Mouse (Mus musculus) liver, adult 2 months (tissue): ENCODE results near the gene Hoxc6. TPM values are rescaled to one million over a fixed set of nuclear protein-coding genes. Genes with fewer than 3 reads are reported as not detected.

Experiments used
- DNase-seq: peaks from one replicate; pipeline ENCODE4 v3.0.0-alpha.2; 2011; ENCODE audit warnings: low read depth, low spot score; ENCODE audit errors: extremely low read depth
- H3K27ac ChIP-seq: fragments of 200-500 bp; replicated peaks from 2 replicates; pipeline ENCODE4 v1.5.1; 2012; ENCODE audit warnings: low read depth, mild to moderate bottlenecking, control low read depth, inconsistent platforms, low read length; ENCODE audit not compliant: insufficient read depth
- H3K27me3 ChIP-seq: fragments of 200-500 bp; 2 replicates; pipeline ENCODE4 v1.6.1; 2012; ENCODE audit warnings: mild to moderate bottlenecking, moderate library complexity, low read length, inconsistent platforms; ENCODE audit not compliant: control insufficient read depth, insufficient read depth
- H3K36me3 ChIP-seq: fragments of 200-500 bp; 2 replicates; pipeline ENCODE4 v1.6.1; 2012; ENCODE audit warnings: low read length, inconsistent platforms; ENCODE audit not compliant: control insufficient read depth, insufficient read depth
- H3K4me1 ChIP-seq: fragments of 200-500 bp; 2 replicates; pipeline ENCODE4 v1.6.1; 2011; ENCODE audit warnings: low read length; ENCODE audit not compliant: control insufficient read depth, insufficient read depth
- H3K4me3 ChIP-seq: fragments of 200-500 bp; 2 replicates; pipeline ENCODE4 v1.5.1; 2011; ENCODE audit warnings: low read depth, mild to moderate bottlenecking, control low read depth, low read length, moderate library complexity; ENCODE audit not compliant: insufficient read depth
- H3K79me2 ChIP-seq: fragments of 200-500 bp; 2 replicates; pipeline ENCODE4 v1.6.1; 2012; ENCODE audit warnings: inconsistent platforms, mild to moderate bottlenecking, low read length, moderate library complexity; ENCODE audit not compliant: control insufficient read depth, insufficient read depth
- H3K9ac ChIP-seq: fragments of 200-500 bp; 2 replicates; pipeline ENCODE4 v1.6.1; 2012; ENCODE audit warnings: low read depth, mild to moderate bottlenecking, control low read depth, inconsistent platforms, low read length
- CTCF ChIP-seq: fragments of 200-500 bp; IDR thresholded peaks from 2 replicates; pipeline ENCODE4 v1.5.1; 2011; ENCODE audit warnings: low read depth, low read length, control low read depth
- POLR2A ChIP-seq: fragments of 200-500 bp; IDR thresholded peaks from 2 replicates; pipeline ENCODE4 v1.6.1; 2011; ENCODE audit warnings: low read length, control low read depth; ENCODE audit not compliant: insufficient read depth; ENCODE audit errors: extremely low read depth
- WGBS: fragments of 180-500 bp; shearing (Covaris S2); methylation state at CpG from one replicate; pipeline ENCODE4 v1.1.7; 2018; 5-methylcytosine and 5-hydroxymethylcytosine counted together
- polyA plus RNA-seq: library from polyadenylated mRNA; depleted of rRNA; stranded (reverse); fragments of >200 nt; gene quantifications from 2 replicates; pipeline ENCODE4 v1.2.3, GENCODE M21; 2012
- total RNA-seq: library from RNA; depleted of rRNA; stranded (reverse); fragments of >200 nt; gene quantifications from 2 replicates; pipeline ENCODE4 v1.2.3, GENCODE M21; 2014

Gene Hoxc6
- total and polyA plus RNA-seq, 2 experiments, result not detected

DNA sequence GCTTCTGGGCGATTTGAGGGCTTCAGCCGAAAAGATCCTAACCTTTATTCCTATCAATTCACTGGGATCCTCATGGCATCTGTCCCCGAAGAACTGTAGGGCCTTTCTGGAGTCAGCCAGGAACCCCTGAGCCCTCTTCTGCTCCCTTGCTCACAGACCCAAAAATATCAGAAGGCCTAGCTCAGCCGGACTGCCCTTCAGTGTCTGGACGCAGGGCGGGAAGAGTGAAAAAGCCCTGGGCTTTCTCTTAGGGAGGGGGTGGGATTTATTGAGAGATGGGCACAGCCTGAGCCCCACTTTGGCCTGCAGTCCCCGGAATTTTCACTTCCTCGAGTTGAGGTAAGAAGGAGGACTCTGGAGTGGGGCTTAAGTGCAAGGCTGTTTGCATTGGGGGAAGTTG is 34.8 kb upstream of the Hoxc6 start:
- no peak overlapping the region for H3K27ac ChIP-seq
- TF ChIP-seq CTCF, result no peak
- TF ChIP-seq POLR2A, result no peak
- H3K27me3 ChIP-seq, result peaks cover 38% of the 10 kb centered on the region
- no peaks in the 10 kb centered on the region for H3K4me1 ChIP-seq
- no peak overlapping the region for H3K9ac ChIP-seq
- DNase-seq, result no peak
- 7% methylated on average over 8 of the region's 8 CpGs for WGBS
- H3K79me2 ChIP-seq, result no peaks in the 10 kb centered on the region
- no peaks in the 10 kb centered on the region for H3K36me3 ChIP-seq
- H3K4me3 ChIP-seq, result no peak overlapping the region

DNA sequence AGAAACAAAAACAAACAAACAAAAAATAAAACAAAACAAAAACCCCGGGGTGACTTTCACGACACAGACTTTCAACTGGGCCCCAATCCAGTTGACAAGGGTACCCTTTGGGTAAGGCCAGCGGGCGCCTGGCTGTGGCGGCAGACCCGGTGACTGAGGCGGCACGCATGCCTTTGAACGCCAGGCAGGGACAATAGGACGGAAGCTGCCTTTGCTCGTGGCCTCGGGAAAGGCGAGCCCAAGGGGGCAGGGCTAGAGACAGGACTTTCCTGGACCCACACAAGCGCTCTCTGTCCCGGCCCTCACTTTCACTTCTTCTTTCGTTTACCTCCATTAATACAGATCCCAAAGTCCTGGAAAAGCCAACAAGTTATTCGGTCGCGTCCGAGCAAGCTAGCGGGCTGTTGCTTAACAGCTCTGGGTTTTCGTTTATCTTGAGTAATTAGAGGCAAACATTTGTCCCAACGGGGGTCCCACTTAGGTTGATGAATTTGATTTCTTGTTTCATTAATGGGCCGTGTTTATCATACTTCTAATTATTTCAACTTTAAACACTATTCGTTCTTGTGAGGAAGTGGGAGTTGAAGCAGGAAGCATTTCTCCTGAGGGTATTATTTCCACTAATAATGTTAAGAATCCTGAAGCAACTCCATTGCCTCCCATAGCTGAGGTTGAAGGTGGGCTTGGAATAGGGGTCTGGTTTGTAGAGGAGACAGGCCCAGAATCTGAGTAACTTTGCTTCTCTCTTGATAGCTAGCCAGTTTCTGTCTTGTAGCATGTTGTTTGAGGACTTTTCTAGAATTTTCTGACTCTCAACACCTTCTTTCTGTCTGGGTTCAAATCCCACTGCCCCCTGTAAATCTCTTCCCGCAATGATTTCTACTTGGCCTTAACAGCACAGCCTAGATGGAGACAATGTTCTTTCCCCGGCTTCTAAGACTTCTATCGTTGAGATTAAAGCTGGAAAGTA is 34.1 kb upstream of the Hoxc6 start:
- no peak for TF ChIP-seq POLR2A
- no peak for TF ChIP-seq CTCF
- no peaks in the 10 kb centered on the region for H3K4me1 ChIP-seq
- H3K27ac ChIP-seq, result no peak overlapping the region
- H3K4me3 ChIP-seq, result no peak overlapping the region; the same call in 1 of the 2 replicates
- peak; percentile 24 for DNase-seq
- WGBS, result 2% methylated on average over 28 of the region's 28 CpGs
- no peaks in the 10 kb centered on the region for H3K36me3 ChIP-seq
- H3K9ac ChIP-seq, result no peak overlapping the region
- H3K27me3 ChIP-seq, result peaks cover 38% of the 10 kb centered on the region
- no peaks in the 10 kb centered on the region for H3K79me2 ChIP-seq

GRCm38 (mm10) chr15:102965003-102965891 is 32.8 kb upstream of the Hoxc6 start:
- Histone ChIP-seq H3K4me1 (no peaks in the 10 kb centered on the region), H3K79me2 (no peaks in the 10 kb centered on the region), H3K27me3 (peaks cover 33% of the 10 kb centered on the region), H3K4me3 (no peak overlapping the region), H3K36me3 (no peaks in the 10 kb centered on the region), H3K27ac (no peak overlapping the region), H3K9ac (no peak overlapping the region)
- DNase-seq, result no peak
- 10% methylated on average over 26 of the region's 26 CpGs for WGBS
- TF ChIP-seq CTCF (no peak), POLR2A (no peak)

- H3K36me3 ChIP-seq, result no peaks in the 10 kb centered on the region
- H3K9ac ChIP-seq, result no peak overlapping the region
- H3K4me1 ChIP-seq, result no peaks in the 10 kb centered on the region
- DNase-seq, result peak; percentile 7
- TF ChIP-seq CTCF, result peak; percentile 67
- TF ChIP-seq POLR2A, result no peak
- H3K79me2 ChIP-seq, result no peaks in the 10 kb centered on the region
- H3K27ac ChIP-seq, result no peak overlapping the region
- WGBS, result 9% methylated on average over 28 of the region's 30 CpGs
- peaks cover 32% of the 10 kb centered on the region for H3K27me3 ChIP-seq
- no peak overlapping the region for H3K4me3 ChIP-seq
Measured at GRCm38 (mm10) chr15:102965892-102966775, 31.9 kb upstream of the Hoxc6 start.

GRCm38 (mm10) chr15:102966776-102967311 is 31.2 kb upstream of the Hoxc6 start, which contains the start of gene Hoxc10:
Hoxc10 (plus strand) TSS chr15:102966796.
- Histone ChIP-seq H3K27me3 (peaks cover 33% of the 10 kb centered on the region), H3K4me3 (no peak within 1 kb of the TSS)
- WGBS, result 10% methylated on average over 27 of the region's 27 CpGs

More at GRCm38 (mm10) chr15:102966776-102967311, 31.2 kb upstream of the Hoxc6 start, which contains the start of gene Hoxc10:
- no peaks in the 10 kb centered on the region for H3K79me2 ChIP-seq
- DNase-seq, result no peak
- no peak within 1 kb of the TSS for H3K27ac ChIP-seq
- H3K36me3 ChIP-seq, result no peaks in the 10 kb centered on the region
- H3K9ac ChIP-seq, result no peak within 1 kb of the TSS
- TF ChIP-seq POLR2A (no peak), CTCF (no peak)
- H3K4me1 ChIP-seq, result no peaks in the 10 kb centered on the region
